Mouse (Mus musculus) midbrain, embryonic 14.5 days (tissue): ENCODE results near the gene Tnfrsf8. TPM values are rescaled to one million over a fixed set of nuclear protein-coding genes. Genes with fewer than 3 reads are reported as not detected.

Source experiments
- ATAC-seq: fragments of 200-750 bp; cut with Nextera tagmentation; 2 replicates; pipeline ENCODE4 v1.8.0; 2017; ENCODE audit warnings: moderate number of reproducible peaks, moderate library complexity; ENCODE audit not compliant: low FRiP score, low TSS enrichment
- DNase-seq: peaks from one replicate; pipeline ENCODE4 v3.0.0-alpha.2; 2015
- H3K27ac ChIP-seq: fragments of 300-500 bp; sonication (generic); replicated peaks from 2 replicates; pipeline ENCODE4 v1.5.1; 2014; ENCODE audit warnings: mild to moderate bottlenecking, low read depth, low read length, moderate library complexity
- H3K27me3 ChIP-seq: fragments of 300-500 bp; sonication (generic); 2 replicates; pipeline ENCODE4 v1.6.1; 2014; ENCODE audit warnings: low read length, control low read depth, mixed read lengths; ENCODE audit not compliant: control insufficient read depth, insufficient read depth
- H3K36me3 ChIP-seq: fragments of 300-500 bp; sonication (generic); 2 replicates; pipeline ENCODE4 v1.6.1; 2014; ENCODE audit warnings: low read length, control low read depth; ENCODE audit not compliant: control insufficient read depth, insufficient read depth
- H3K4me1 ChIP-seq: fragments of 300-500 bp; sonication (generic); 2 replicates; pipeline ENCODE4 v1.6.1; 2014; ENCODE audit warnings: mild to moderate bottlenecking, antibody characterized with exemption, low read length, control low read depth; ENCODE audit not compliant: control insufficient read depth, insufficient read depth
- H3K4me2 ChIP-seq: fragments of 300-500 bp; sonication (generic); 2 replicates; pipeline ENCODE4 v1.6.1; 2014; ENCODE audit warnings: mild to moderate bottlenecking, low read length, moderate library complexity
- H3K4me3 ChIP-seq: fragments of 300-500 bp; sonication (generic); replicated peaks from 2 replicates; pipeline ENCODE4 v1.5.1; 2014; ENCODE audit warnings: low read depth, low read length
- H3K9ac ChIP-seq: fragments of 300-500 bp; sonication (generic); replicated peaks from 2 replicates; pipeline ENCODE4 v1.6.1; 2014; ENCODE audit warnings: mild to moderate bottlenecking, low read length, moderate library complexity
- H3K9me3 ChIP-seq: fragments of 300-500 bp; sonication (generic); 2 replicates; pipeline ENCODE4 v1.6.1; 2016; ENCODE audit warnings: low read length, control low read depth, mixed read lengths; ENCODE audit not compliant: control insufficient read depth
- WGBS: fragments of 180-500 bp; shearing (Covaris S2); extraction: QIAGEN DNeasy Blood & Tissue Kit; methylation state at CpG from one replicate; pipeline ENCODE4 v1.1.7; 2014; 5-methylcytosine and 5-hydroxymethylcytosine counted together
- polyA plus RNA-seq: library from polyadenylated mRNA; unstranded; fragments of >200 nt; fragmentation: Nextera tagmentation; extraction: Ambion mirVana; gene quantifications from 2 replicates; pipeline ENCODE4 v1.2.1, GENCODE M21; 2014

Tnfrsf8 gene
- polyA plus RNA-seq, 1 experiment from 2014 or later, result 0.29 TPM

DNA sequence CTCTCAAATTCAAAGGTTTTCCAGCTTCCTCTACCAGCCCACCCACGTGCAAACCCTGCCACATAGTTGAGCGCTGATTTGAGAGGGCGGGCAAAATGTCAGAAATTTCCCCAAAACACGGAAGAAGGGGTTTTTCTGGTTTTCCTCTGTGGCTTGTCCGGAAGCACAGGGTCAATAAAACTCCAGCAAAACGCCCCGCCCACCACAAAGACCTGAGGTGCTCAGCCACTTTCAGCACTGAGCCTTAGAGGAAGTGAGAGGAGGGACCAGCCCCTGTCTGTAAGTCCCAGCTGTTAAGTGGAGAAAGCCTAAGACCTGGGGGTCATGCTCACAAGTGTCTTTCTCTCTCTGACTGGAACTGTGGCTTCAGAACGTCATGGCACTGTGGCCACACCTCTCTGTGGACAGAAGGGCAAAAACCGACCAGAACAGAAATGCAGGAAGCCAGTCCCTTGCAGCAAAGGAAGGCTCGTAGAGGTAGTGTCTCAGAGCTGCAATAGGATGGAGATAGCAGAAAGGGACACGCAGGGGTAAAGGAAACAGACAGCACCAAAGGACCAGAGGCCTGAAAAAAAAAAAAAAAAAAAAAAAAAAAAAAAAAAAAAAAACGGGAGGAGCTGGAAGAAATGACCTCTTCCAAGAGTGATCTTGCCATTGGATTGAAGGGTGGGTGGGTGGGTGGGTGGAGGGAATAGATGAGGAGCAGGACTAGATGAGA is 14.6 kb downstream of the Tnfrsf8 start:
- no peak for DNase-seq
- no peaks in the 10 kb centered on the region for H3K9me3 ChIP-seq
- no peak overlapping the region for H3K27ac ChIP-seq
- 75% methylated on average over 12 of the region's 12 CpGs for WGBS
- H3K36me3 ChIP-seq, result no peaks in the 10 kb centered on the region
- H3K4me2 ChIP-seq, result no peak overlapping the region
- H3K4me1 ChIP-seq, result no peaks in the 10 kb centered on the region
- no peak for ATAC-seq
- no peak overlapping the region for H3K4me3 ChIP-seq
- no peak overlapping the region for H3K9ac ChIP-seq
- no peaks in the 10 kb centered on the region for H3K27me3 ChIP-seq

DNA sequence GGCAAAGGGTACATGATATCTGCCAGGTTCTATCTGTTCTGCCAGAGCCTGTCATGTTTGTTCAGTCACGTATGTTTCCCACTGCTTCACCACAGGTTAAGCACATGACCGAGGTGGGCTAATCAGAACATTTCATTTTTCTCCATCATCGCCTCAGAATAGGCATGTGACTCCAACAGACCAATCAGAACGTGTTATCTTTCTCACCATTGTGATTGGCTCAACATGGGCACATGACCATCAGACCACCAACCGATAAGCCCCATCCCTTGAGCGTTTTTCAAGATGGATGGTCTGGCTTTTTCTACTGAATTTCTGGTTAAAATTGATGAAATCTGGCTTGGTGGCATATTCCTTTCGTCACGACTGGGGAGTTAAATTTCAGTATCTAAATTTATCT is 15.6 kb downstream of the Tnfrsf8 start:
- Histone ChIP-seq H3K27ac (no peak overlapping the region), H3K4me3 (no peak overlapping the region), H3K4me1 (no peaks in the 10 kb centered on the region), H3K9me3 (no peaks in the 10 kb centered on the region), H3K36me3 (no peaks in the 10 kb centered on the region), H3K9ac (no peak overlapping the region), H3K4me2 (no peak overlapping the region), H3K27me3 (no peaks in the 10 kb centered on the region)
- DNase-seq (no peak), ATAC-seq (no peak)
- 92% methylated on average over 8 of the region's 8 CpGs for WGBS

DNA sequence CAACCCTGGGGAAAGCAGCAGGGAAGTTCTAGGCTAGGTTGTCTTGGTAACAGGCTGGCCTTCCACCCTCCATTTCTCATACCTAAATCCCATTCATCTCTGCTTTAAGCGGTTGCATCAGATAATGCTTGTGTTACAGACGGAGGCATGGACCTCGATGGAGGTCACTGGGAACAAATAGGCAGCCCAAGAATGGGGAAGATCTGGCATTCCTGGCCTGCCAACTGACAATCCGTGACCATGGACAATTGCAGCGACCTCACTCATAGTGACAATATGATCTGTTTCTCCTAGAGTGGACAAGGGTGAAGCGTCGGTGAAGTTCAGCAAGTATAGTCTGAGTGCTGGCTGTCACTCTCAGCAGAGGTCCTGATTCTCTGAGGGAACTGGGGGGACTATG is 16.1 kb downstream of the Tnfrsf8 start:
- no peak for DNase-seq
- Histone ChIP-seq H3K4me1 (no peaks in the 10 kb centered on the region), H3K4me2 (no peak overlapping the region), H3K9ac (no peak overlapping the region), H3K9me3 (no peaks in the 10 kb centered on the region), H3K36me3 (no peaks in the 10 kb centered on the region), H3K27me3 (no peaks in the 10 kb centered on the region), H3K27ac (no peak overlapping the region), H3K4me3 (no peak overlapping the region)
- no peak for ATAC-seq
- 74% methylated on average over 7 of the region's 7 CpGs for WGBS

GRCm38 (mm10) chr4:145295589-145296300 is 19.2 kb downstream of the Tnfrsf8 start:
- Histone ChIP-seq H3K4me2 (no peak overlapping the region), H3K4me3 (no peak overlapping the region), H3K4me1 (no peaks in the 10 kb centered on the region), H3K27ac (no peak overlapping the region), H3K36me3 (no peaks in the 10 kb centered on the region), H3K9me3 (no peaks in the 10 kb centered on the region), H3K9ac (no peak overlapping the region), H3K27me3 (no peaks in the 10 kb centered on the region)
- DNase-seq, result peak; percentile 80
- ATAC-seq, result no peak
- 52% methylated on average over 5 of the region's 5 CpGs for WGBS

DNA sequence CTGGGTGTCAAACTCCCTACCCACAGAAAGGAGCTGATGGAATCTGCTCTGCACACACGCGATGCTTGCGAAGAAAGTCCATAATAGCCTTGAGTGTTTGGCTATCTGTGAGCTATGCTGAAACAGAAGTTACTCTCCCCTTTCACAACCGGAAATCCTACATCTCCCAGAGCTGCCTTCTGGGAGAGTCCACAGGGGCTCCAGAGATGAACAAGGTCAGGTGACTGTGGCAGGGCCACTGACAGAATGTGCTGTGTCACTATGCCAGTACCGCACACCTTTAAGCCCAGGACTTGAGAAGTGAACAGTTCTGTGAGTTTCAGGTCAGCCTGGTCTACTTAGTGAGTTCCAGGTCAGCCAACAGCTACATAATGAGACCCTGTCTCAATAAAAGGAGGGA is 20.4 kb downstream of the Tnfrsf8 start:
- no peak overlapping the region for H3K4me3 ChIP-seq
- 86% methylated on average over 5 of the region's 5 CpGs for WGBS
- no peak for DNase-seq

GRCm38 (mm10) chr4:145286369-145287120 is 28.4 kb downstream of the Tnfrsf8 start:
- H3K9me3 ChIP-seq, result no peaks in the 10 kb centered on the region
- no peak overlapping the region for H3K4me2 ChIP-seq
- no peak overlapping the region for H3K4me3 ChIP-seq
- peak; percentile 63; the same call in 1 of the 2 replicates for ATAC-seq
- no peak overlapping the region for H3K9ac ChIP-seq
- 53% methylated on average over 4 of the region's 4 CpGs for WGBS
- no peaks in the 10 kb centered on the region for H3K27me3 ChIP-seq
- no peaks in the 10 kb centered on the region for H3K4me1 ChIP-seq
- no peaks in the 10 kb centered on the region for H3K36me3 ChIP-seq
- DNase-seq, result peak; percentile 90
- H3K27ac ChIP-seq, result no peak overlapping the region

More for the DNA sequence above, 20.4 kb downstream of the Tnfrsf8 start:
- Histone ChIP-seq H3K36me3 (no peaks in the 10 kb centered on the region), H3K4me2 (no peak overlapping the region), H3K27me3 (no peaks in the 10 kb centered on the region), H3K9ac (no peak overlapping the region), H3K27ac (no peak overlapping the region), H3K4me1 (no peaks in the 10 kb centered on the region), H3K9me3 (no peaks in the 10 kb centered on the region)
- no peak for ATAC-seq

GRCm38 (mm10) chr4:145284675-145285074 is 30.3 kb downstream of the Tnfrsf8 start:
- ATAC-seq (no peak), DNase-seq (no peak)
- H3K4me1 ChIP-seq, result no peaks in the 10 kb centered on the region
- no peak overlapping the region for H3K4me3 ChIP-seq
- H3K9ac ChIP-seq, result no peak overlapping the region
- H3K27me3 ChIP-seq, result no peaks in the 10 kb centered on the region
- H3K9me3 ChIP-seq, result no peaks in the 10 kb centered on the region
- H3K4me2 ChIP-seq, result no peak overlapping the region
- 94% methylated on average over 4 of the region's 4 CpGs for WGBS
- H3K36me3 ChIP-seq, result no peaks in the 10 kb centered on the region
- no peak overlapping the region for H3K27ac ChIP-seq

DNA sequence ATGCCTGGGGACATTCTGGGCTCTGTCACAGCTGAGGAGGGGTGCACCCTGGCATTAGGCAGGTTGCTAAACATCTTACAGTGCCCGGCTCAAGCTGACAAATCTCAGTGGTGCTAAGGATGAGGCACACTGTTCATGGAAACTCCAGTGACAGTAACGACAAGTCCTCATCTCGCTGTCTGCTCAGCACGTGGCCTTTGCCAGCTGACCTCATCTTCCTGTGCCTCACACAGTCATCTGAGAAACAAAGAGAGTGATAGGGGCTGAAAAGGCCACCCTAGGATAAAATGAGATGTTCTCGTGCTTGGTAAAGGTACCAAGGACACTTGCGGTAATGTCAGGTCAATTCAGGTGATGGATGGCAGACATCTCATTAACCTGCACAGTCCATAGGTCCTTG is 31.5 kb downstream of the Tnfrsf8 start:
- H3K4me1 ChIP-seq, result no peaks in the 10 kb centered on the region
- no peak overlapping the region for H3K4me3 ChIP-seq
- no peaks in the 10 kb centered on the region for H3K36me3 ChIP-seq
- no peak overlapping the region for H3K4me2 ChIP-seq
- ATAC-seq (no peak), DNase-seq (no peak)
- H3K9ac ChIP-seq, result no peak overlapping the region
- H3K27me3 ChIP-seq, result no peaks in the 10 kb centered on the region
- WGBS, result 78% methylated on average over 6 of the region's 6 CpGs
- no peaks in the 10 kb centered on the region for H3K9me3 ChIP-seq
- no peak overlapping the region for H3K27ac ChIP-seq
